Mouse (Mus musculus) brain, embryonic 14.5 days (tissue): ENCODE data around the gene Pla2g1b.

Experiments used
- CTCF ChIP-seq: fragments of 200-500 bp; IDR thresholded peaks from 2 replicates; pipeline ENCODE4 v1.5.1; 2012; ENCODE audit warnings: inconsistent platforms, mild to moderate bottlenecking, moderate library complexity, borderline replicate concordance; ENCODE audit not compliant: insufficient read depth, insufficient read length; ENCODE audit errors: extremely low read depth
- POLR2A ChIP-seq: fragments of 200-500 bp; IDR thresholded peaks from 2 replicates; pipeline ENCODE4 v1.6.1; 2012; ENCODE audit warnings: mild to moderate bottlenecking, inconsistent platforms, borderline replicate concordance; ENCODE audit not compliant: poor library complexity, insufficient read depth, insufficient read length, severe bottlenecking; ENCODE audit errors: extremely low read depth

DNA sequence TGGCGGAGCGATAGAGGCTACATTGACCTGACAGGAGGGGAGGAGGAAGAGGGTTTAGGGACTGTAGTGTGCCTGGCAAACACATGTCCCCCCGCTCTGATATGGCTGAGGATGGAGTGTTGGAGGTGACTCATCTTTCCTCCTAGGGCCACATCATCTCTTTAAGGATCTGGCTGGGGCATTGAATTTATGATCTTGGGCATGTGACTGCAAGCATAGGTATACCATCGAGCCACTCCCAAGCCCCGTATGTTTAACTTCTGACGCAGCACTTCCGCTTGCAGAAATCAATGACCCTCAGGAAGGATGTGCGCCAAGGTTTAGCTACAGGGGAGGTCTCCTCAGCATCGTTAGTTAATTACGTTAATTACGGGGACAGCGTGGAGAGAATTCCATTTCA, 37.0 kb downstream of the Pla2g1b start:
- TF ChIP-seq CTCF = no peak
- TF ChIP-seq POLR2A = no peak
